Mouse (Mus musculus): ENCODE results near the gene Ube4b. TPM values are rescaled to one million over a fixed set of nuclear protein-coding genes. Genes with fewer than 3 reads are reported as not detected.
A peak's percentile ranks its signal among the peaks of the same experiment; 100 is the strongest.

Ube4b gene
- polyA plus RNA-seq, 1 experiment from 2014 or later = 11.9 TPM

DNA sequence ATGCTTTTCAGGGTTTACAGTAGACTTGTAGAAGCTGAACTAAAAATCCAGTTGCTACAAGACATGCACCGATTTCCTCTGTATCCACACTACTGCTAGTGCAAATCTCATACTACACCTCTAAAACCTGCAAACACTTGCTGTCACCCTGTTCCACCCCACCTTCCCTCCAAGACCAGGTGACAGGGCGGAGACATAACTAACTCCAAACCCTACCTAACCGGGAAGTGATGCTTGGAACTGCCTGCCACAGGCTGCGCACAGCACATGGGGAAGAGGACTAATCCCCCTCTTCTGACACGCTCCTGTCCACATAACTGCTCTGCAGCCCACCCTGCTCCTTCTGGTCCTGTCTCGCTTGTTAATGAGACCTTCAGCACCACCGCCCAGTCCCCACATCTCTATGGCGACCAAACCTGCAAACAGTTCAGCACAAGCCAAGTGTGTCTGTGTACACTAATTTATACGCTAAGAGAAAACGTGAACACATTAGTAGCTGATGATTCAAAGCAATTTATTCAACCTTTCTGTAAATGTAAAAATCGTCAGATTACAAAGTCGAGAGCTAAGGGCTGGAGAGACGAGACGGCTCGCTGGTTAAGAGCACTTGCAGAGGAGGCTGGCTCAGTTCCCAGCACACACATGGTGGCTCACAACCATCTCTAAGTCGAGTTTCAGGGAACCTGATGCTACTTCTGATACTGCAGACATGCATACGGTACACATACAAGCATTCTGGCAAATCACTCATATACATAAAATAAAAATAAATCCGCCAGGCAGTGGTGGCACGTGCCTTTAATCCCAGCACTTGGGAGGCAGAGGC lies 21.7 kb downstream of the Ube4b start:
- WGBS (ENCODE audit: insufficient replicate concordance) = 79% methylated on average over 19 of the region's 19 CpGs
- Histone ChIP-seq H3K27ac (no peak overlapping the region), H3K4me1 (replicated peaks) (peaks cover 69% of the 10 kb centered on the region)

DNA sequence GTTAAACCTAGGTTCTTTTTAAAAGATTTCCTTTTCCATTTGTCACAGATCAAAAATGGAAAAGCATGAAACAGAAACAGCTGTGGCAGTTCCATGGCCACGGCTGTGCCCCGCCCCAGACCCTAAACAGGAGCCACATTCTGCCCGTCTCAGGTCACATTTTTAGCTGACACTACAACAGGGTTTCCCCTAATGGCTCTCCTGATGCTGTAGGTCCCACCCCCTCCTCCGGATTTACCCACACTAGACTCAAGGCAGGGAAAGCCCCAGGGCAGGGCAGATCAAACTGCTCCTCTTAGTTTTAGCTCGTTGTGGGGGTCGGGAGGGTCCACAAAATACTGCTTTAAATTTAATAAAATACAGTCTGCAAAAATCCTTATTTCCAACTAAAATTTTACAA lies 23.5 kb downstream of the Ube4b start:
- Histone ChIP-seq H3K27me3 (no peaks in the 10 kb centered on the region), H3K36me3 (peaks cover 13% of the 10 kb centered on the region), H3K27ac (no peak overlapping the region), H3K4me2 (no peak overlapping the region), H3K9ac (no peak overlapping the region), H3K4me3 (replicated peaks) (no peak overlapping the region), H3K9me3 (replicated peaks) (no peaks in the 10 kb centered on the region), H3K4me1 (replicated peaks) (peaks cover 74% of the 10 kb centered on the region)
- DNase-seq (no peak), ATAC-seq (ENCODE audit: low read depth) (no peak)
- 44% methylated on average over 6 of the region's 6 CpGs for WGBS (ENCODE audit: insufficient replicate concordance)

More for the DNA sequence above, 21.7 kb downstream of the Ube4b start:
- H3K4me2 ChIP-seq = no peak overlapping the region
- no peaks in the 10 kb centered on the region for H3K27me3 ChIP-seq
- H3K36me3 ChIP-seq = peaks cover 5% of the 10 kb centered on the region; the same call in 1 of the 2 replicates
- H3K9ac ChIP-seq = no peak overlapping the region
- H3K9me3 ChIP-seq (replicated peaks) = no peaks in the 10 kb centered on the region
- DNase-seq (no peak), ATAC-seq (ENCODE audit: low read depth) (no peak)
- H3K4me3 ChIP-seq (replicated peaks) = no peak overlapping the region

DNA sequence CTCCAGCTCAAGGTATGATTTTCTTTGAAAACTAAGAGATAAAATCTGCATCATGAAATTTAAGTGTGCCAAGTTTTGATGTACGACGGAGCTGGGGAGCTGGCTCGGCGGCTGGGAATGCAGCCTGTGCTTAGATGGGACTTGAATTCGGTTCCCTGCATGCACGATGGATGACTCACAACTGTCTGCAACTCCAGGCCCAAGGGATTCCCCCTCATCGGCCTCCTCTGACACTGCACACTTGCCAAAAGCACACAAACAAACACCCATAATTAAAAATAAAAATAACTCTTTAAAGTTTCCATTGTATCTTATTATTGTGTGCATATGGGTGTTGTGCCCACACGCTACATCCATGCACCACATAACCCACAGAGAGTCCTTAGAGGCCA lies 25.0 kb downstream of the Ube4b start:
- ATAC-seq (ENCODE audit: low read depth) = no peak
- 77% methylated on average over 8 of the region's 8 CpGs for WGBS (ENCODE audit: insufficient replicate concordance)
- peaks cover 71% of the 10 kb centered on the region for H3K4me1 ChIP-seq (replicated peaks)

GRCm38 (mm10) chr4:149400878-149401590 lies 25.5 kb downstream of the Ube4b start:
- 74% methylated on average over 12 of the region's 12 CpGs for WGBS (ENCODE audit: insufficient replicate concordance)
- ATAC-seq (ENCODE audit: low read depth) (no peak), DNase-seq (no peak)
- no peak overlapping the region for H3K4me2 ChIP-seq
- no peak overlapping the region for H3K4me3 ChIP-seq (replicated peaks)
- H3K27me3 ChIP-seq = no peaks in the 10 kb centered on the region
- H3K9ac ChIP-seq = no peak overlapping the region
- no peaks in the 10 kb centered on the region for H3K9me3 ChIP-seq (replicated peaks)
- H3K4me1 ChIP-seq (replicated peaks) = peaks cover 68% of the 10 kb centered on the region
- H3K27ac ChIP-seq = no peak overlapping the region
- H3K36me3 ChIP-seq = peaks cover 28% of the 10 kb centered on the region

More for the DNA sequence above, 25.0 kb downstream of the Ube4b start:
- Histone ChIP-seq H3K9ac (no peak overlapping the region), H3K4me3 (replicated peaks) (no peak overlapping the region), H3K27me3 (no peaks in the 10 kb centered on the region), H3K36me3 (peaks cover 27% of the 10 kb centered on the region), H3K4me2 (no peak overlapping the region), H3K9me3 (replicated peaks) (no peaks in the 10 kb centered on the region), H3K27ac (no peak overlapping the region)
- DNase-seq = no peak

GRCm38 (mm10) chr4:149399331-149399910 lies 27.1 kb downstream of the Ube4b start:
- Histone ChIP-seq H3K4me2 (peak overlapping the region; percentile 23), H3K9ac (no peak overlapping the region), H3K4me1 (replicated peaks) (peaks cover 63% of the 10 kb centered on the region), H3K4me3 (replicated peaks) (no peak overlapping the region), H3K9me3 (replicated peaks) (no peaks in the 10 kb centered on the region), H3K27ac (peak overlapping the region; percentile 58), H3K36me3 (peaks cover 22% of the 10 kb centered on the region), H3K27me3 (no peaks in the 10 kb centered on the region)
- DNase-seq (peak; percentile 57), ATAC-seq (ENCODE audit: low read depth) (peak; percentile 92)
- WGBS (ENCODE audit: insufficient replicate concordance) = 33% methylated on average over 4 of the region's 4 CpGs

DNA sequence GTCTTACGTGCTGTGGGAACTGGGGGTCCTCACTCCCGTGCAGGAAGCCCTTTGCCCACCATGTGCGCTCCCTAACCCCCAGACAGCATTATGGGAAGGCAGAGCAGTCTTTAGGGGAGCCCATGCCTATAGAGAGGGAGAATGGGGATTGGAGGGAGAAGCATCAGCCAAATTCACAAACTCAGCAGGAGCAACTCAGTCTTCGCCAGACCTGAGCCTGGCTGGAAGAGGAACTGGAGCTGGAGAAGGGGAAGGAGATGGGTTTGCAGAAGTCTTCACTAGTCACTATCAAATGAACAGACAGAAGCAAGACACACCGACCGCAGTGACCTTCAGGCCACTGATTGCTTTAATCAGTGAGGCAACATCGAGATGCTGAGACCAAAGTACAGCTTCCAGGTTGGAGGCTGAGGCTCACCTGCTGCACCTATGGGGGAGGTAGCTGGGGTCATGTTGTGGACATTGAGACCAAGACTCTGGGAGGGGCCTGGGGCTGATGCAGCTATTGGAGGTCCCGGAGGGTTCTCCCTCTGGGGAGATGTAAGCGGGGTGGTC lies 28.3 kb downstream of the Ube4b start:
- Histone ChIP-seq H3K4me2 (no peak overlapping the region), H3K4me3 (replicated peaks) (no peak overlapping the region), H3K4me1 (replicated peaks) (peaks cover 55% of the 10 kb centered on the region), H3K9ac (no peak overlapping the region), H3K9me3 (replicated peaks) (no peaks in the 10 kb centered on the region), H3K27ac (no peak overlapping the region), H3K36me3 (peaks cover 26% of the 10 kb centered on the region), H3K27me3 (no peaks in the 10 kb centered on the region)
- whole genome bisulfite sequencing (ENCODE audit: insufficient replicate concordance) = 76% methylated on average over 9 of the region's 9 CpGs
- DNase-seq (no peak), ATAC-seq (ENCODE audit: low read depth) (no peak)

GRCm38 (mm10) chr4:149396433-149397306 lies 29.9 kb downstream of the Ube4b start:
- Histone ChIP-seq H3K27ac (no peak overlapping the region; the same call in 1 of the 2 replicates), H3K9ac (no peak overlapping the region), H3K27me3 (no peaks in the 10 kb centered on the region), H3K4me3 (replicated peaks) (no peak overlapping the region), H3K9me3 (replicated peaks) (no peaks in the 10 kb centered on the region), H3K4me2 (no peak overlapping the region), H3K4me1 (replicated peaks) (peaks cover 62% of the 10 kb centered on the region), H3K36me3 (peaks cover 30% of the 10 kb centered on the region)
- 69% methylated on average over 21 of the region's 21 CpGs for WGBS (ENCODE audit: insufficient replicate concordance)
- ATAC-seq (ENCODE audit: low read depth) = peak; percentile 27; the same call in 1 of the 2 replicates
- DNase-seq = no peak

DNA sequence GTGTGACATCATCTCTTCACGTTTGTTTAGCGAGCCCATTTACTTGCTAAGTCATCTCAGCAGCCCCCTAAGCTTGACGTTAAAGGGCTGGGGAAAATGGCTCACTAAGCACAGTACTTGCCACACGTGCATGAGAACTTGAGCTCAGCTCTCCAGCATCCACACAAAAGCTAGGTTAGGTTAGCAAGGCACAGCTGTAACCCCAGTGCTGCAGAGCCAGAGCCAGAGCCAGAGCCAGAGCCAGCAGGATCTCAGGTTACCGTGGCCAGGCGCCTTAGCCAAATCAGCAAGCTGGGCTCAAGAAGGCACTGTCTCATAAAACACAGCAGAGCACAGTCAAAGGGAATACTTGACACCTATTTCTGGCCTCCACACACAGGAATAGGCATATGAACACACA lies 31.0 kb downstream of the Ube4b start:
- H3K9me3 ChIP-seq (replicated peaks) = no peaks in the 10 kb centered on the region
- no peak overlapping the region for H3K4me2 ChIP-seq
- H3K4me3 ChIP-seq (replicated peaks) = no peak overlapping the region
- H3K4me1 ChIP-seq (replicated peaks) = peaks cover 52% of the 10 kb centered on the region
- no peak overlapping the region for H3K9ac ChIP-seq
- no peak for ATAC-seq (ENCODE audit: low read depth)
- H3K27me3 ChIP-seq = no peaks in the 10 kb centered on the region
- 77% methylated on average over 6 of the region's 6 CpGs for WGBS (ENCODE audit: insufficient replicate concordance)
- H3K27ac ChIP-seq = no peak overlapping the region
- DNase-seq = no peak
- peaks cover 39% of the 10 kb centered on the region for H3K36me3 ChIP-seq

DNA sequence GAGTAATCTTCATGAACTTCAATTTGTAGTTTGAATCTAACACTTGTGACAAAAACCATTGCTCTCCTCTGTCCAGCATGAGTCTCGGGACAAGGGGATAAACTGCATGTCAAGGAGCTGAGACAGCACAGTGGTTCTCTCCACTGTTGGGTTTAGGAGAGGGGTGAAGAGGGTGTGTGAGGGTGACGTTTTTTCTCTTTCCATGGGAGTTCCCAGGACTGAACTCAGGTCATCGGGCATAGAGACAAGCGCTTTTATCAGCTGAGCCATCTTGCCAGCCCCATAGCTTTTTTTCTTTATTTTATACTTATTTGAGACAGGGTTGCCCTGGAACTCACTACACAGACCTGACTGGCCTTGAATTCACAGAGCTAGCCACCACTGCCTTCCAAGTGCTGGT lies 32.3 kb downstream of the Ube4b start:
- Histone ChIP-seq H3K4me2 (no peak overlapping the region), H3K4me1 (replicated peaks) (peaks cover 42% of the 10 kb centered on the region), H3K9ac (no peak overlapping the region), H3K9me3 (replicated peaks) (no peaks in the 10 kb centered on the region), H3K4me3 (replicated peaks) (no peak overlapping the region), H3K27ac (no peak overlapping the region), H3K36me3 (peaks cover 41% of the 10 kb centered on the region), H3K27me3 (no peaks in the 10 kb centered on the region)
- ATAC-seq (ENCODE audit: low read depth) = no peak
- no peak for DNase-seq
- WGBS (ENCODE audit: insufficient replicate concordance) = 65% methylated on average over 4 of the region's 4 CpGs

DNA sequence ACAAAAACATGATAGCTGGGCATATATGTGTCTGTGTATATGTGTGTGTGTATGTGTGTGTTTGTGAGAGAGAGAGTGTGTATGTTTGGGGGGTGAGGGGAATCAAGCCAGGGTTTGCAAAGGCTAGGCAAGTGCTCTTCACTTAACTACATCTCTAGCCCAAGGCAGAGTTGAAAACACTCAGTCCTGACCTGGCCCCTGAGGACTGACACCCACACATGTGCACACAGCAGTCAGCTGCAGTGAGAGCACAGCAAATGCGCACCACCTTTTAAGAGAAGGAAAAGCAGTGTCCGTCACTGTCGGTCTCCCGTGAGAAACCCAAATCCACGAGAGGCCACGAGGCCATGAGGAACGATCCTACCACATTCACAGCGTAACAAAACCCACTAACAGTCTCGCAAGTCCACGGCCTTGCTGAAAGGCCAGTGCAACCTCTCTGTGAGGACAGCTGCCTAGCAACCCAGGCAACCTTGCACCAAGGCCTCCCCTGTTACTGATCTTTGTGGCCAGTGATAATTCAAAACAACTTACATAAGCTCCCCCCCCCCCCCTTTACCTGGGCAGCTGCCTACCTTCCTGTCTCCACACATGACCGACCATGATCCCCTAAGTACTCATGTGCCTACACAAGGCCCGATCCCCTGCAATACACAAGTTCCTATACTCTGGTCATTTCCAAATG lies 33.1 kb downstream of the Ube4b start:
- WGBS (ENCODE audit: insufficient replicate concordance) = 80% methylated on average over 12 of the region's 12 CpGs
- Histone ChIP-seq H3K4me3 (replicated peaks) (no peak overlapping the region), H3K9ac (no peak overlapping the region), H3K27me3 (no peaks in the 10 kb centered on the region), H3K4me2 (no peak overlapping the region), H3K9me3 (replicated peaks) (no peaks in the 10 kb centered on the region), H3K27ac (no peak overlapping the region), H3K36me3 (peaks cover 40% of the 10 kb centered on the region), H3K4me1 (replicated peaks) (peaks cover 34% of the 10 kb centered on the region)
- DNase-seq (no peak), ATAC-seq (ENCODE audit: low read depth) (no peak)
